Mouse (Mus musculus): ENCODE results near the gene Neurl3. TPM values are rescaled to one million over a fixed set of nuclear protein-coding genes. Genes with fewer than 3 reads are reported as not detected.

The Neurl3 gene
- total RNA-seq, 1 experiment = 0.18 TPM

GRCm38 (mm10) chr1:36302273-36302672 is 27.8 kb upstream of the Neurl3 start:
- no peak overlapping the region for H3K4me3 ChIP-seq (ENCODE audit: insufficient read depth in 1 of 2, low read depth in 1 of 2, low read length in 2 of 2, poor library complexity in 1 of 2, severe bottlenecking in 1 of 2)
- DNase-seq (ENCODE audit: low read depth, low spot score) = no peak
- H3K36me3 ChIP-seq (ENCODE audit: control insufficient read depth, insufficient read depth, low read length, poor library complexity, severe bottlenecking) = no peaks in the 10 kb centered on the region
- in situ Hi-C loops (cut with MboI; ENCODE audit: low sequenced_read_pairs in 2 of 2, unreplicated experiment in 2 of 2) = no loop called here
- no peak overlapping the region for H3K9ac ChIP-seq (ENCODE audit: insufficient read depth, low read depth, low read length, poor library complexity, severe bottlenecking)
- H3K4me1 ChIP-seq (ENCODE audit: control insufficient read depth in 2 of 2, insufficient read depth in 2 of 2, low read length in 2 of 2, poor library complexity in 1 of 2) = peaks cover 0 to 8% of the 10 kb centered on the region in 2 experiments; a peak in 1 of 4 replicates
- no peak overlapping the region for H3K27ac ChIP-seq (ENCODE audit: insufficient read depth, low read depth, low read length, poor library complexity, severe bottlenecking)
- no peak for TF ChIP-seq ZC3H11A (IDR thresholded peaks at IDR 0.05; ENCODE audit: borderline replicate concordance, low read depth, low read length)
- H3K9me3 ChIP-seq (ENCODE audit: control insufficient read depth, insufficient read depth, low read depth, low read length) = no peaks in the 10 kb centered on the region

GRCm38 (mm10) chr1:36300486-36300885 is 26.0 kb upstream of the Neurl3 start:
- in situ Hi-C loops (cut with MboI; ENCODE audit: low sequenced_read_pairs in 2 of 2, unreplicated experiment in 2 of 2) = no loop called here
- Histone ChIP-seq H3K36me3 (ENCODE audit: control insufficient read depth, insufficient read depth, low read length, poor library complexity, severe bottlenecking) (no peaks in the 10 kb centered on the region), H3K4me1 (ENCODE audit: control insufficient read depth in 2 of 2, insufficient read depth in 2 of 2, low read length in 2 of 2, poor library complexity in 1 of 2) (peaks cover 0 to 8% of the 10 kb centered on the region in 2 experiments; a peak in 1 of 4 replicates), H3K9me3 (ENCODE audit: control insufficient read depth, insufficient read depth, low read depth, low read length) (no peaks in the 10 kb centered on the region), H3K27ac (ENCODE audit: insufficient read depth, low read depth, low read length, poor library complexity, severe bottlenecking) (no peak overlapping the region), H3K4me3 (ENCODE audit: insufficient read depth in 1 of 2, low read depth in 1 of 2, low read length in 2 of 2, poor library complexity in 1 of 2, severe bottlenecking in 1 of 2) (no peak overlapping the region), H3K9ac (ENCODE audit: insufficient read depth, low read depth, low read length, poor library complexity, severe bottlenecking) (no peak overlapping the region)
- DNase-seq (ENCODE audit: low read depth, low spot score) = no peak
- no peak for TF ChIP-seq ZNF384 (IDR thresholded peaks at IDR 0.05; ENCODE audit: low read depth, low read length)
- TF ChIP-seq CHD2 (IDR thresholded peaks at IDR 0.05; ENCODE audit: low read depth, low read length) = no peak
- TF ChIP-seq MAFK (IDR thresholded peaks at IDR 0.05; ENCODE audit: insufficient read depth, low read depth, low read length) = no peak
- TF ChIP-seq HCFC1 (IDR thresholded peaks at IDR 0.05; ENCODE audit: borderline replicate concordance, insufficient read depth, low read length) = no peak
- TF ChIP-seq ZC3H11A (IDR thresholded peaks at IDR 0.05; ENCODE audit: borderline replicate concordance, low read depth, low read length) = no peak

- Histone ChIP-seq H3K4me1 (ENCODE audit: control insufficient read depth in 2 of 2, insufficient read depth in 2 of 2, low read length in 2 of 2, poor library complexity in 1 of 2) (peaks cover 0 to 8% of the 10 kb centered on the region in 2 experiments; a peak in 1 of 4 replicates), H3K4me3 (ENCODE audit: insufficient read depth in 1 of 2, low read depth in 1 of 2, low read length in 2 of 2, poor library complexity in 1 of 2, severe bottlenecking in 1 of 2) (no peak overlapping the region), H3K9me3 (ENCODE audit: control insufficient read depth, insufficient read depth, low read depth, low read length) (no peaks in the 10 kb centered on the region), H3K27ac (ENCODE audit: insufficient read depth, low read depth, low read length, poor library complexity, severe bottlenecking) (no peak overlapping the region), H3K36me3 (ENCODE audit: control insufficient read depth, insufficient read depth, low read length, poor library complexity, severe bottlenecking) (no peaks in the 10 kb centered on the region), H3K9ac (ENCODE audit: insufficient read depth, low read depth, low read length, poor library complexity, severe bottlenecking) (no peak overlapping the region)
- no peak for TF ChIP-seq ZNF384 (IDR thresholded peaks at IDR 0.05; ENCODE audit: low read depth, low read length)
- no peak for TF ChIP-seq MAFK (IDR thresholded peaks at IDR 0.05; ENCODE audit: insufficient read depth, low read depth, low read length)
- TF ChIP-seq HCFC1 (IDR thresholded peaks at IDR 0.05; ENCODE audit: borderline replicate concordance, insufficient read depth, low read length) = no peak
- TF ChIP-seq CHD2 (IDR thresholded peaks at IDR 0.05; ENCODE audit: low read depth, low read length) = no peak
- no peak for TF ChIP-seq ZC3H11A (IDR thresholded peaks at IDR 0.05; ENCODE audit: borderline replicate concordance, low read depth, low read length)
- no peak for DNase-seq (ENCODE audit: low read depth, low spot score)
- in situ Hi-C loops (cut with MboI; ENCODE audit: low sequenced_read_pairs in 2 of 2, unreplicated experiment in 2 of 2) = no loop called here
Observed at GRCm38 (mm10) chr1:36299676-36300075, 25.2 kb upstream of the Neurl3 start.

- TF ChIP-seq CHD2 (IDR thresholded peaks at IDR 0.05; ENCODE audit: low read depth, low read length) (no peak), MAFK (IDR thresholded peaks at IDR 0.05; ENCODE audit: insufficient read depth, low read depth, low read length) (no peak), HCFC1 (IDR thresholded peaks at IDR 0.05; ENCODE audit: borderline replicate concordance, insufficient read depth, low read length) (no peak), ZC3H11A (IDR thresholded peaks at IDR 0.05; ENCODE audit: borderline replicate concordance, low read depth, low read length) (no peak), ZNF384 (IDR thresholded peaks at IDR 0.05; ENCODE audit: low read depth, low read length) (no peak)
- in situ Hi-C loops (cut with MboI; ENCODE audit: low sequenced_read_pairs in 2 of 2, unreplicated experiment in 2 of 2) = no loop called here
- Histone ChIP-seq H3K27ac (ENCODE audit: insufficient read depth, low read depth, low read length, poor library complexity, severe bottlenecking) (no peak overlapping the region), H3K4me1 (ENCODE audit: control insufficient read depth in 2 of 2, insufficient read depth in 2 of 2, low read length in 2 of 2, poor library complexity in 1 of 2) (peaks cover 0 to 8% of the 10 kb centered on the region in 2 experiments; a peak in 1 of 4 replicates), H3K9me3 (ENCODE audit: control insufficient read depth, insufficient read depth, low read depth, low read length) (no peaks in the 10 kb centered on the region), H3K4me3 (ENCODE audit: insufficient read depth in 1 of 2, low read depth in 1 of 2, low read length in 2 of 2, poor library complexity in 1 of 2, severe bottlenecking in 1 of 2) (no peak overlapping the region), H3K36me3 (ENCODE audit: control insufficient read depth, insufficient read depth, low read length, poor library complexity, severe bottlenecking) (no peaks in the 10 kb centered on the region), H3K9ac (ENCODE audit: insufficient read depth, low read depth, low read length, poor library complexity, severe bottlenecking) (no peak overlapping the region)
- DNase-seq (ENCODE audit: low read depth, low spot score) = no peak
Observed at GRCm38 (mm10) chr1:36299126-36299525, 24.6 kb upstream of the Neurl3 start.

- in situ Hi-C loops (cut with MboI; ENCODE audit: low sequenced_read_pairs in 2 of 2, unreplicated experiment in 2 of 2) = no loop called here
- TF ChIP-seq ZNF384 (IDR thresholded peaks at IDR 0.05; ENCODE audit: low read depth, low read length) (no peak), HCFC1 (IDR thresholded peaks at IDR 0.05; ENCODE audit: borderline replicate concordance, insufficient read depth, low read length) (no peak), ZC3H11A (IDR thresholded peaks at IDR 0.05; ENCODE audit: borderline replicate concordance, low read depth, low read length) (no peak), CHD2 (IDR thresholded peaks at IDR 0.05; ENCODE audit: low read depth, low read length) (no peak), MAFK (IDR thresholded peaks at IDR 0.05; ENCODE audit: insufficient read depth, low read depth, low read length) (no peak)
Observed at GRCm38 (mm10) chr1:36298107-36298506, 23.6 kb upstream of the Neurl3 start.

More at GRCm38 (mm10) chr1:36298107-36298506, 23.6 kb upstream of the Neurl3 start:
- Histone ChIP-seq H3K4me3 (ENCODE audit: insufficient read depth in 1 of 2, low read depth in 1 of 2, low read length in 2 of 2, poor library complexity in 1 of 2, severe bottlenecking in 1 of 2) (no peak overlapping the region), H3K4me1 (ENCODE audit: control insufficient read depth in 2 of 2, insufficient read depth in 2 of 2, low read length in 2 of 2, poor library complexity in 1 of 2) (peaks cover 0 to 8% of the 10 kb centered on the region in 2 experiments; a peak in 1 of 4 replicates), H3K9ac (ENCODE audit: insufficient read depth, low read depth, low read length, poor library complexity, severe bottlenecking) (no peak overlapping the region), H3K36me3 (ENCODE audit: control insufficient read depth, insufficient read depth, low read length, poor library complexity, severe bottlenecking) (no peaks in the 10 kb centered on the region), H3K9me3 (ENCODE audit: control insufficient read depth, insufficient read depth, low read depth, low read length) (no peaks in the 10 kb centered on the region), H3K27ac (ENCODE audit: insufficient read depth, low read depth, low read length, poor library complexity, severe bottlenecking) (no peak overlapping the region)
- no peak for DNase-seq (ENCODE audit: low read depth, low spot score)
